Mouse (Mus musculus) heart, adult 11 months (tissue): ENCODE measurements at regions not wholly inside any gene's neighbourhood (a gene's known extent, or its start where the extent isn't known, plus 50 kb on each side); places are given as distances from the start of the nearest gene placed in this dataset.
"Not testable (repeated sequence)": the region's sequence is repeated elsewhere in the genome, so short reads cannot be mapped to it uniquely, and the experiment has no call there.

Experiments used
- DNase-seq: peaks from one replicate; pipeline ENCODE4 v3.0.0; 2022

DNA sequence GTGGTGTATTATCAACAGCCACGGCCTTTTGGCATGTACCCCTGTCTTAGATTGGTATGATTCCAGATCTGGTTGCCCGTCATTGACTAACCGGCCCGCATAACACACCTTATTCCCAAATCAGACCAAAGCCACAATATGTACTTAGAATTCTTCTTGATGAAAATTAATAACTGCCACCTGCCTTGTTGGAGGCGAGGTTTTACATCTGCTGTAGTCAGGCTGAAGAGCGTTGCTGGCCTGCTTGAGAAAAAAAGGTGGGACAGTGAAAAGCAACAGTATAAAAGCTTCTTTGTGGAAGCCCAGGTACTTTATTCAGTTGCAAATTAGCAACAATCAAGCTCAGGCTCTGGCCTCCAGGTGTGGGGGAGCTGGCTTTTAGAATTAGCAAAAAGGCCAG lies 223.6 kb upstream of the Car8 start:
- not testable (repeated sequence) for DNase-seq

DNA sequence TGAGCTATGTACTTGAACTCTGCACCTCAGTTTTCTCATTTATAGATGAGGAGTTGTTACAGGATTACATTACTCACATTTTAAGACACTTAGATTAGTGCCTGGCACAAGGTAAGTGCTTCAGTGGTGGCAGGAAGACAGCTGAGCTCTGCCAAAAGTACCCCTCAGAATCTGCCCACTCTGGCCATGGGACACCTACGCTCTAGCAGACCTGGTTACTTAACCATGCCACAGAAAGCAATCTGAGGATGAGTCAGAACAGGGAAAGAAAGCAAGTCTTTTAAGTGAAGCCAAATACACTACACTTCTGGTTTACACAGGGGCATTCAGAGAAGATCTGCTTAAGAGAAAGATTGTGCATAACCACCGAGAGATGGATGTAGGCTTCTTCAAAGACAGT lies 215.5 kb upstream of the Car8 start:
- DNase-seq, result no peak

DNA sequence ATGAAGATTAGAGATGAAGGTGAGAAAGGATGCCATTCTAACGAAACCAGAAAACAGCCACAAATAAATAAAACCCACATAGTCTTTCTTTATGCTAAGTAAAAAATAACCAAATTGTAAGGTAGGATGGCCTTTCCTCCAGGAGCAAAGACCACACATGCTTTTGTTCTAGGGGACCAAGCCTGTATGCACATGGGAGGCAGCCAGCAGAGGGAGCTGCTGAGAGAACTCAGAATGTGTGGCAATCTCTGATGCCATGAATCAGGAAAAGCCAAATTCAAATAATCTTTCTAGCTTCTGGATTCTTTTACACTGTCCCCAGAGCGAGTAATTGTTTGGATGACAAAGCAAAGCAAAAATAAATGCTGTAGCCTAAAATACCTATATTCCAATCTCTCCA lies 193.6 kb upstream of the Car8 start:
- no peak for DNase-seq

DNA sequence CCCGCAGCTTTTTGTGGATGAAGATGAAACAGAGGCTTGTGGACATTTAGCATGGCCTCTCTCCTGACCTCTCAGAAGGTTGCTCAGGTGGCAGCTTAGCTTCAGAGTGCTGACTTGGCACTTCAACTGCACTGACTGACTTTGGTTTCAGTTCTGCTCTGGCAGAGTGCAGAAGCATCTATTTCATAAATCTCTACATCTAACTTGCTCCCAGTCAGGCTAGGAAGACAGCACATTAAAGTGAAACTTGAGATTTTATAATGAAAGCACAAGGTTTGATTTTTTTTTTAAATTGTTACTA lies 192.1 kb upstream of the Car8 start:
- DNase-seq, result no peak

DNA sequence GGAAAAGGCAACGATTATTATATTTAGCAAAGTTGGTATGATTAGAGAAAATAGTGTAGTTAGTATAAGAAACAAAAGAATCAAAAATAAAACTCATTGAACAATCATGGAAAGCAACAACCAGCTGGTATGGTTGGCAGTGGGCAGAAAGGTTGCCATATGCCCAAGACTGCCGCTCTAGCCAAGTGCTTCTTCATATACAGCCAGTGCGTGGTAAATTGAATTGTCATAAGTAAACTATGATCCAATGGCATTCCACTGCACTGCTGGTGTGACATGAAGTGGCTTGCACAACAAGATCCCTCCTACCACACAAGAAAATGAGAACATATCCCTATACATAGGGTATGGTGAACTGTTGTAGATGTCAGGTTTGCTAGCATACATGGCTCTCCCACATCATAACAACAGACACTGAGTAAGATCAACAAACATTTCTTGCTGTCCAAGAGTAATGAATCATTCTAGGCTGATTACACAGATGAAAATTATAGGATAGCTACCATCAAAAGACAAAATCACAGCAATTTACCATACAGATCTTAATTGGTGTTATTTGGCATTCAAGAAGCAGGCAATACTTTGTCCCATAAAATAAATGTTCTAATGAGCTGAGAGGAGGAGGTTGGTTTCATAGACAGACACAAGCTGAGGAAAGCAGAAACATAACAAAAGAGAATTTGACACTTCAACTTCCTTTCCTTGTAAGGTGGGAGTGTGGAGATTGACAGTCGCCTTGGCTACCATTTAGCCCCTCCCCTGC lies 191.6 kb upstream of the Car8 start:
- DNase-seq, result no peak

DNA sequence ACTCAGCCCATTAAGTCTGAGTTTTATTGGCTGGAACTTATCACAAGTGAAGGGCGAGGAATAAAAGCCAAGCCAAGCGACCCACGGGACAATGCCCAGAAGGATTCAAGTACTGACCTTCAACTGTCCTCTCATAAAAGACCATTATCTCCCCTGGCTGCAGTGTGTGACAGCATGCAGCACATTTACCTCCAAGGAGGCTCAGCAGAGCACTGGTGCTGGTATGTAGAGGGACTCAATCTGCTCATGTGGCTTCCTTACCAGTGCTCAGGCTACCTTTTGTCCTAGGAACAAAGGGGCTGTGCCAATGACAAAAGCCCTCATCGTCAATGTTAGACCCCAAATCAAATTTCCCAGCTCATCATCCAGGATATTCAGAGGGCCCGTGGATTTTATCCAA lies 190.9 kb upstream of the Car8 start:
- peak; percentile 70 for DNase-seq

DNA sequence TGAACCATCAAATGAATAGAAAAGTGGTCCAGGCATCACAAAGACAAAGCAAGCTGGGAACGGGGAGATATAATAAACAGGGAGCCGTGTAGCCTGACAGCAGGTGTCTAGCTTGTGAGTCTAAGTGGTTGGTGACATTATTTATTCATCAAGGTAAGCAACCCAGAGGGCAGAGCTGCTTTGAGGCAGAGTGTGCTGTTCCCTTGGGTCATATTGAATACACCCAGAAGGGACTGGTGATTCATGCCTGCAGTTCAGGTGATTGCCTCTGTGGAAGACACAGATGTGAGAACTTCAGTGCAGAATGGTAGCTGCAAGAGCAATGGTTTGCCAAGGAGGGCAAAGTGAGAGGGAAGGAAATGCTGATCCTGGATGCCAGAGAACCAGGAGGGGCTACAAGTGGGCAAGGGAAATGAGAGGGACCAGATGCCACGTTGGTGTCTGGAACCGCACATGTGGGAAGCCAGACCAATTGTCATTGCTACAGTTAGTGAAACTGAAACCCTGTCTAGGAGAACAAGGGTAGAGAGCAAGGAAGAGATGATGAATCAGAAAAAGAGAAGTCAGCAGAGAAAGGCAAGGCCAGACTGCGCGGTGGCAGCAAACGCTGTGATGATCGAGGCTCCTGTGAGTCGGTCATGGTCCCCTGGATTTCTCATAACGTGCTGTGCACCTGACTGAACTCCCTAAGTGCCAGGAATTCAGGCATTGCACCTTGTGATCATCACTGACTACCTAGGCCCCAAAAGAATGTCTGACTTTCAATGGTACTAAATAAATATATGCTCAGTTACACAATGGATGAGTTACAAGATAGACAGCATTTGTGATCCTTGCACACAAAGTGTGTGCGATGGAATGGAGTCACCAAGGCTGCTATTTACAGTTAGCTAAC lies 190.0 kb upstream of the Car8 start:
- peak; percentile 39 for DNase-seq

DNA sequence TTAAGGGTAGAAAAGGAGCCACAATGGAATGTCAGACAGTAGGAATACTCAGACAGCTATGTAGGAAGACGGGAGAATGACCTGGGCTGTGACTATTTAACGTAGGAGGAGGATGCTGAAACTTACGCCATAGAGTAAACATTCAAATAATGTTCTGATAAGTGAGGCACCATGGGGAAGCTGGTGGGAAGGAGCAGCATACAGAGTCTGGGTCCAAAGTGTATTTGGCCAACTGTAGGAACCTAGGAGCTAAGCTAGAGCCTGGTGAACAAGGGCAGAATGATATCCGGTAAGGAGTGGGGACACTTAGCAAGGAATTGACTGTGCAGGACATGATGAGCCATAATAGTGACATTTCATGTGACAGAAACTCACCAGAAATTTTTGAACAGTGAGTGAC lies 189.0 kb upstream of the Car8 start:
- DNase-seq, result no peak

DNA sequence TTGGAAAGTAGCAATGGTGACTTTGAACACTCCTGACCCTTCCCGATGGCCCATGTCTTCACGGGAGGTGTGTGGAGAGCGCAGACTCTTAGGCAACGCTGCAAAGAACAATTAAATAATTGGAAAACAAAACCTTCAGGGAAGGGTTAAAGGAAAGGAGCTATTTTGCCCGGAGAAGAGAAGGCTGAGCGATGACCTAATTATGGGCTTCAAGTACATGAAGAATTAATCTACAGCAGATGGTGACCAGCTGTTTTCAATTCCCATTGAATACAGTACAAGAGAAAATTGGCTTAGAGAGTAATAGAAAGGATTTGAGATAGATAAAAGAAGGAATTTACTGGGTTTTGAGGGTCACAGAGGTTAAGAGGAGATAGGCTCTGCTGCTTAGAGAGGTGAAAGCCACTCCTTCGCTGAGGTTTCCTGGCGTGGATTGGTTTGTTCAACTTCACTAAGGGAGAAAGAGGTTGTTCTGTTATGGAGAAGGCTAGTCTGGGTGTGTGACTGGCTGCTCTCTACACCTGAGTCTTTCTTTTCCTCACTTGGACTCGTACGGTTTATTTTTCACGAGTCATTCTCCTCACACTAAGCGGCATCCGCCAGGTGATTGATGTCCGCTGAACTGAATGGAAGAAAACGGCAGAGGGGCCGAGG lies 184.7 kb upstream of the Car8 start:
- peak; percentile 67 for DNase-seq

DNA sequence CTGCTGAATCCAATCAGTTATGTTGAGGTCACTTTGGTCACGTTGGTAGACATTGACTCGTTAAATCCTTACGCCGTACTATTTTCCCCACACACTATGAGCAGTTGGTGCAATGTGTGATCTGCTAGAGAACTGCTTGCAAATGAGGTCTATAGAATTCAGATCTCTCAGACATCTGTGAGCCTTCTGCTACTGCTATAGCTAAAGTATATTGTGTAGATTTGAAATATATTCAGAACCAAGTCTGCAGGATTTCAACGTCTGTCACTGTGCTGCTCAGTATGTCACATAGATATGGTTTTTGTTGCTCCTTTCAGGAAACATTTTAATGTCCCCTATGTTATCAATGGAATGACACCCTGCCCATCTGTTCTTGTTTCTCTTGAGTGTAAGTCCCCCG lies 182.4 kb upstream of the Car8 start:
- no peak for DNase-seq

DNA sequence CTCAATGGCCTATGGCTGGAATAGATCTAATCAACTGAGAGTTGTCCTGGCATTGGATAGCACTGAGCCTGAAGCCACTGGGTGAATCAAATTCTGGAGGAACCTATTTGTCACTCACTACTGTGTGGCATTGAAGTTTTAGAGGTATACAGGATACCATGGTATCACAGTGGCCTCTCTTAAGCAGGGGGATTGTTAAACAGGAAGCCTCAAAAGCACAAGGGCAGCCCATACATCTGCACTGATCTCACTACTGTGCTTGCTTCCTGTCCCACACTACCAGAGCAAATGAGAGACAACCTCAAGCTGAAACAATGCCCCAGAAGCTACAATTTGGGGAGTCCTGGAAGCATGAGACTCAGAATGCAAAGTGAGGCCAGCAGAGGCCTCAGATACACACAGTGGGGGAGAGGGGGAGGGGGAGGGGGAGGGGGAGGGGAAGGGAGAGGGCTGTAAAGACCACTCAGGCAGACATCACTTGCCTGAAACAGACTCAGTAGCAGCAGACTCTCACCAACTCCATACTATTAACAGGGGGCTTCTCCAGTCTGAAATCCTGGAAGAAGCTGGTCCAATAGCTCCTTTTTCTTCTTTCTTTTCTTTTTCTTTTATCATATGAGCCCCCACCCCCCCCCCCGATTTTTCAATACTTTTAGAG lies 179.7 kb upstream of the Car8 start:
- DNase-seq, result no peak

DNA sequence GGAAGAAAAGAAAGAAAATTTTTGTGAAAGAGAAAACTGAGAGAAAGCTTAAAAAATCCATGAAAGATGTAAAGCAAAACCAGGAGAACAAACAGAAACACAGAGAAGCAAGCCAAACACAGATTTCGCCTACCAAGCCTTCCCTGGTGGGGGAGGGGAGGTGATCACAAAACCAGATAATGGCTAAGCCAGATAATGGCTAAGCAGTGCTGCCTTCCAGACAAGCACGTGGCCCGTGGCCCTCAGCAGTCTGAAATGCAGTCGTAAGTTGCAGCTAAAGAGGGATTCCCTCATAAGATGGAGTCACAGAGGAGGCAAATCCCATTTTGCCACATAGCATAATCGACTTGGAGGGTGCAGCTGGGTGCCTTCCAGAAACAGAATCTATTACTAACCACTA lies 179.0 kb upstream of the Car8 start:
- DNase-seq, result no peak

DNA sequence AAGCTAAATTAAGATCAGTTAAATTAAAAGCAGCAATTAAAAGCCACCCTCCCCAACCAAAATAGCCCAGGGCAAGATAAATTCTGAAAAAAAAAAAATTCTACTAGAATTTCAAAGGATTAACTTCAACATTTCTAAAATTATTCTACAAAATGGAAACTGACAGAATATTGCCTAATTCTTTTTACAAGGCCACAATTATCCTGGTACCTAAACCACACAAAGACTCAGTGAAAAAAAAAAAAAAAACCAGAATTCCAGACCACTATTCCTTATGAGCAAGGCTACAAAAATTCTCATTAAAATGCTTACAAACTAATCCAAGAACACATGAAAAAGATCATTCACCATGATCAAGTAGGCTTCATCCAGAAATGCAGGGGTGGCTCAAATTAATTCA lies 174.5 kb upstream of the Car8 start:
- no peak for DNase-seq

DNA sequence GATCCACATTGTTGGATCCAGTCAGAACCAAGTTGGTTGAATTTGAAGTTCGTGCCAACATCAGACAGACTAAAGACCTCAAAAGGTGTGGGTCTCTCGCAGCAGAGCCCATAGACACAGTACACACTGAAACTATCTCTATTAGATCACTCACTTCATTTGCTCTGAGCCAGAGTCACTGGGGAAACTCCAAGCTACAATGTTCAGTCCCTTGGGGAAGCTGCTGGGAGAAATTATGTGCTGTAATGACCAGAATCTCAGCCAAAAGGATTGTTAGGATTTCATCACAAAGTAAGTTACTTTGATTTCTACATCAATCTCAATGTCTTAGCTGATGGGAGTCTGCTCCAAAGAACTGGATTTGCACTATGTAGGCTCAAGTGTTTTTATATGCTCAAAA lies 161.2 kb upstream of the Car8 start:
- DNase-seq, result no peak

DNA sequence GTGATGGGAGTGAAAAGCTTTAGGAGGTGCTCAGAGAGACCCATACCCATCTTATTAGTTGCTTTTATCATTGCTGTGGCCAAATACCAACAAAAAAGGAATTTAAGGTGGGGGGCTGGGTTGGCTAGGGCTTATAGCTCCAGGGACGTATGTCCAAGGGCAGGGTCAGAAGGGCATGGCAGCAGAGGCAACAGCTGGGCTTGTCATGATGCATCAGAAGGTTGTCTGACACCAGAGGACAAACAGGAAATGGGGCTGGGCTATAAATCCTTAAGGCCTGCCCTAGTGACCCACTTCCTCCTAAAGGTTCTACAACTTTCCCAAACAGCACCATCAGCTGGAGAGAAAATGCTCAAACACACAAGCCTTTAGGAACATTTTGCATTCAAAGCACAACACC lies 160.6 kb upstream of the Car8 start:
- no peak for DNase-seq

DNA sequence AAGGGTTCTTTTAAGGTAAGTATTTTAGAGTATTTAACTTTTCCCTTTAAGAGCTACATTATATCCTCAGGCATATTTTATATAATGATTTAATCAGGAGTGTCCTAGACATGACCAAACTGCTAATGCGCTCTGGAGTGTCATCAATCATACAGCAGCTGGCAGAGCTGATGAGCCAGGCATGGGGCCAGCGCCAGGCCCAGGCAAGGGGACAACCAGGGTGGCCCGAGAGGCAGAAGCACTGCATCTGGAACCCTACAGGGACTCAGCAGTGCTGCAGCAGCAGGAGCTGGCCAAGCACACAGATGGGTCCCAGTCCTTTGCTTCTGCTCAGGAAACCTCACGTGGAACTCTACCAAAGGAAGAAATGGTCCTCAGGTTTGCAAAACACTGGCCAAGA lies 160.1 kb upstream of the Car8 start:
- no peak for DNase-seq

DNA sequence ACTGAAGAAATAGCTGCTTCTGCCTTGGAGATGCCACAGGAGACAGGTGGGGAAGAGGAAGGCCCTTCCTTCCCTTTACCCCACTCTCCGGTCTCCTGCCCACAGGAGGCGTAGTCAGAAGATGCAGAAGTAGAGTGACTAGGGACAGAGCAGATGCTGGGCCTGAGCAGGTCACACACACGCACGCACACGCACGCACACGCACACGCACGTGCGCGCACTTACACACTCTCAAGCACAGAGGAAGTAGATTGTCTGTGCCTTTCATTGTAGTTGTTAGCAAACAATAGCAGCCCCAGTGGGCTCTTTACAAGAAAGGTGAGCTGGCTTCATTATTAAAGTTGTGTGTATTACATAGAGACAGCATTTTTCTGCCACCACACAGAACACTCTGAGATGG lies 144.3 kb upstream of the Car8 start:
- no peak for DNase-seq

DNA sequence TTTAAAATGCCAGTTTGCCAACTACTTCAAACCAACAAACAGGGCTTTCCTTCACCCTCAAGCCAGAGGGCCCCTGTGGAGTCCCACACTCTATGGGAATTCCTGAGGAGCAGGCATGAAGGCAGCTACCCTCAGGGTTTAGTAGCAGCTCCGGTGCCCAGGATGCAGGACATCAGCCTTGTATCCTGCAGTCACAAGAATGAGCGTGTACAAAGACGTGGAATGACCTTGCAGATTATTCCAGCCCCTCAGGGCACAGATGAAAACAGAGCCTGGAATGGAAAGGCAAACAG lies 143.2 kb upstream of the Car8 start:
- no peak for DNase-seq

DNA sequence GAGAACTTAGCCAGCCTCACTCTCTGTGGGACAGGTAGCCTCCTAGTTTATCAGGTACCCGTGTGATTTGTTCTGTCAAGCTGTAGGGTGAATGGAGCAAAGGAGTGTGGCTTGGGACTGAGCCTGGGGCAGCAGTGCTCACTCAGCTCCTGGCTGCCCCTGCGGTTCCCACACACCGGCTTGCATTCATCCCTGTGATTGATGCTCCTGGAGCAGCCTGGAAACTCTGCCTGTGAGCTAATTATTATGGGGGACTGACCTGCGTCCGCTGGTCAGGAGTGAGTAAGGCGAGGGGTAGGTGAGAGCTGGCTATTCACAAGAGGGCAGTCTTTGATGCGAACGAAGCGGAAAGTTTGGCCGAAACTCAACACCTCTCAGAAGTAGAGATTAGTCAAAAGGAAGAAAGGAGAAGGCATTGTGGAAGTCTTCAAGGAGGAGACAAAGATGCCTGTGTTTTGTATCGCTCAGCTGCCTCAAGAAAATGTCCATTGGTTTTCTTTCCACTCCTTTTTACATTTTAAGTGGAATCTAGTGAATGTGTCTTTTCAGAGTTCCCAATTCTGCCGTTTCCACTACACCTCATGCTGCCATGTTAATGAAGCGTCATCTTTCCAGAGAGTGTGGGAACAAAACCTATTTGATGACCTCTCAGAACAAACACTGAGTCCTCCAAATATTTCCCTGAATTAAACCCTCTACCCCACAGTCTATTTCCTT lies 142.7 kb upstream of the Car8 start:
- DNase-seq, result no peak

DNA sequence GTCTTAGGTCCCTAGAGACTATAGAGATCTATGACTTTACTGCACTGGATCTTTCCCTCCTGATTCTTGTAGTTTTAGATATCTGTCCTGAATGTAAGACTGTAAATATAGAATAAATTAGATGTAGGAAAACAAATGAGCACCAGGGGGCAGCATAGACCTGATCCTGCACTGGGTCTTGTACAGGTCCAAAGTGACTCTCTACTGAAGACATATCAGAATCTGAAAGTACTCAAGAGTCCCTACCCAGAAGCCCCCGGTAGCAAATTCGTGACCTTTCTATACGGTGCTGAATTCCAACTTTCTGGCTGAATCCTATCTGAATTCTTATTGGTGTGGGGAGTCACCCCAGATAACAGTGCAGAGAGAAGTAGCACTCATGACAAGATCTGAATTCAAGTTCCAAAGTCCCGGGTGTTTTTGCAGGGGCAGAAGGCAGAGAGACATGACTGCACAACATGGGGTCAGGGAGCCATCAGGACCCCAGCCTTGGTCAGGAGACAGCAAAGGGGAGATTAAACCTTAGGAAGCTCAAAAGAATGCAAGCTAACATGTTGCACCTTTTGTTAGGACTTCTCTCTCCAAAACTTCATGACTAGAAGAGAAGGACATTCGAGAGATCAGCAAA lies 142.0 kb upstream of the Car8 start:
- DNase-seq, result no peak

DNA sequence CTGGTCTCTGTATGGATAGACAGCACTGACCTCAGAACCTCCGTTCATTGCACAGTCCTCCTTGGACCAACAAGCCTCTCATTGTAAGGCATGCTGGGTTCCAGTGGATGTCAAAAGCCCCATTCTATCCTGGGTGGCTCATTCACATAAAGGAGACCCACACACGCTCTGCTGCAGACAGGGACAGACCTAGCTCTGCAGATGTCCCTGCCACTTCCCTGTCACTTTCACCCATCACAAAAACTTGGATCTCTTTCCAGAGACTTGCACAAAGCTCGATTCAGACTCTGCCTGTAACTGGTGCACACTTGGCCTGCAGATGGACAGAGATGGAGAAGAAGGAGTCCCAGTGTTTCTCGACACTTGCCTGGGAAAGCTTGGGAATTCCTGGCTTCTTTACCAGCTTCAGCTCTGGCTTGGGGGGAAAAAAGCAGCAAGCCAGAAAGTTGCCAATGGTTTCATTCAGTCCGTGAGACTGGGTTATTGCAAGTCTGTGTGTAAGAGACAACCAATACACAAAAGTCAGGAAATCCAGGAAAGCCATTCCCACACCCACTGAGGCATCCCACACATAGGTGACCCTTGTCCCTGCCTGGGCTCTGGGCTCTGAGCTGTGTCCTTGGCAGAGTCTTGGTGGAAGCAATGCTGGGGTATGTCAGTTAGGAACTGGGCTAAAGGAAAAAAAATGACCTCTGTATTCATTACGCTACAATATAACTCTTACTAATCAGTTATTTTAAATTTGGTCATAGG lies 136.1 kb upstream of the Car8 start:
- DNase-seq, result no peak

DNA sequence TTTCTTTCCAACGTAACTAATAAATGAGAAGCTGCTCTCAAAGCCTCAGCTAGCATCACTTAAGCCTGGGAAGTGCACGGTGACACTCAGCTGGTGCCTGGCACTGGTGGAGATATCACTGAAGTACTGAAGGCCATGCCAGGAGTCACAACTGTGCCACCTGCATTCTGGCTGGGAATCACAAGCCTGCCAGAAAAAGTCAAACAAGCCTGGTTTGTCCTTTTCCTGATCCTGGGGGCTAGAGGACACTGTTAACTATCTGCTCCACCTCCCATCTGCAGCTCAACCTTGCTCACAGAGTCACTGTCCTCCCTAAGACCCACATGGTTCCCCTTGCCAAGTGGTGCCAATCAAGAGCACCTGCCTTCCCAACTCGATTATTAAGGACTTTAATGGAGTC lies 135.2 kb upstream of the Car8 start:
- no peak for DNase-seq
